Mouse (Mus musculus): ENCODE results near the gene Ppp1r21. TPM values are rescaled to one million over a fixed set of nuclear protein-coding genes. Genes with fewer than 3 reads are reported as not detected.

Gene Ppp1r21
- polyA plus RNA-seq, 1 experiment: 47.7 TPM

- no peak overlapping the region for H3K4me3 ChIP-seq (ENCODE audit: insufficient read depth, low read depth, low read length)
- TF ChIP-seq POLR2A (IDR thresholded peaks at IDR 0.05; ENCODE audit: low read depth, low read length) (no peak), CTCF (conservative IDR thresholded peaks at IDR 0.05; ENCODE audit: insufficient read depth, insufficient read length, low read depth, low read length) (no peak)
- H3K36me3 ChIP-seq (ENCODE audit: control insufficient read depth, insufficient read depth, low read length): no peaks in the 10 kb centered on the region
- peak overlapping the region; percentile 45; the same call in 1 of the 2 replicates for H3K27ac ChIP-seq (ENCODE audit: insufficient read depth, low read depth, low read length)
- 39% methylated on average over 8 of the region's 8 CpGs for WGBS
- DNase-seq: no peak
- peaks cover 33% of the 10 kb centered on the region for H3K4me1 ChIP-seq (ENCODE audit: control insufficient read depth, insufficient read depth, low read length)
- H3K27me3 ChIP-seq (replicated peaks; ENCODE audit: control insufficient read depth, insufficient read depth, low read length): no peaks in the 10 kb centered on the region
Observed at GRCm38 (mm10) chr17:88553001-88553449, 23.1 kb downstream of the Ppp1r21 start.

- TF ChIP-seq POLR2A (IDR thresholded peaks at IDR 0.05; ENCODE audit: low read depth, low read length): no peak
- TF ChIP-seq CTCF (conservative IDR thresholded peaks at IDR 0.05; ENCODE audit: insufficient read depth, insufficient read length, low read depth, low read length): no peak
- WGBS: 66% methylated on average over 11 of the region's 11 CpGs
- Histone ChIP-seq H3K27me3 (replicated peaks; ENCODE audit: control insufficient read depth, insufficient read depth, low read length) (no peaks in the 10 kb centered on the region), H3K27ac (ENCODE audit: insufficient read depth, low read depth, low read length) (peak overlapping the region; percentile 67), H3K4me3 (ENCODE audit: insufficient read depth, low read depth, low read length) (no peak overlapping the region), H3K36me3 (ENCODE audit: control insufficient read depth, insufficient read depth, low read length) (no peaks in the 10 kb centered on the region), H3K4me1 (ENCODE audit: control insufficient read depth, insufficient read depth, low read length) (peaks cover 33% of the 10 kb centered on the region)
- DNase-seq: peak; percentile 65
Observed at GRCm38 (mm10) chr17:88553473-88554087, 23.7 kb downstream of the Ppp1r21 start.

- TF ChIP-seq POLR2A (IDR thresholded peaks at IDR 0.05; ENCODE audit: low read depth, low read length) (no peak), CTCF (conservative IDR thresholded peaks at IDR 0.05; ENCODE audit: insufficient read depth, insufficient read length, low read depth, low read length) (no peak)
- no peaks in the 10 kb centered on the region for H3K36me3 ChIP-seq (ENCODE audit: control insufficient read depth, insufficient read depth, low read length)
- peak overlapping the region; percentile 61 for H3K27ac ChIP-seq (ENCODE audit: insufficient read depth, low read depth, low read length)
- H3K4me3 ChIP-seq (ENCODE audit: insufficient read depth, low read depth, low read length): no peak overlapping the region
- WGBS: 55% methylated on average over 13 of the region's 13 CpGs
- H3K27me3 ChIP-seq (replicated peaks; ENCODE audit: control insufficient read depth, insufficient read depth, low read length): no peaks in the 10 kb centered on the region
- H3K4me1 ChIP-seq (ENCODE audit: control insufficient read depth, insufficient read depth, low read length): peaks cover 36% of the 10 kb centered on the region
- DNase-seq: no peak
Observed at GRCm38 (mm10) chr17:88556176-88556575, 26.3 kb downstream of the Ppp1r21 start.

- no peak for TF ChIP-seq CTCF (conservative IDR thresholded peaks at IDR 0.05; ENCODE audit: insufficient read depth, insufficient read length, low read depth, low read length)
- Histone ChIP-seq H3K4me3 (ENCODE audit: insufficient read depth, low read depth, low read length) (no peak overlapping the region), H3K36me3 (ENCODE audit: control insufficient read depth, insufficient read depth, low read length) (no peaks in the 10 kb centered on the region), H3K27me3 (replicated peaks; ENCODE audit: control insufficient read depth, insufficient read depth, low read length) (no peaks in the 10 kb centered on the region), H3K27ac (ENCODE audit: insufficient read depth, low read depth, low read length) (no peak overlapping the region), H3K4me1 (ENCODE audit: control insufficient read depth, insufficient read depth, low read length) (peaks cover 36% of the 10 kb centered on the region)
- 85% methylated on average over 4 of the region's 4 CpGs for WGBS
- no peak for DNase-seq
Observed at GRCm38 (mm10) chr17:88556688-88557087, 26.8 kb downstream of the Ppp1r21 start.

GRCm38 (mm10) chr17:88558168-88558842, 28.4 kb downstream of the Ppp1r21 start:
- DNase-seq: peak; percentile 91
- H3K36me3 ChIP-seq (ENCODE audit: control insufficient read depth, insufficient read depth, low read length): no peaks in the 10 kb centered on the region; the same call in 1 of the 2 replicates
- WGBS: 30% methylated on average over 13 of the region's 13 CpGs
- peaks cover 24% of the 10 kb centered on the region for H3K4me1 ChIP-seq (ENCODE audit: control insufficient read depth, insufficient read depth, low read length)
- no peaks in the 10 kb centered on the region for H3K27me3 ChIP-seq (replicated peaks; ENCODE audit: control insufficient read depth, insufficient read depth, low read length)
- no peak overlapping the region for H3K27ac ChIP-seq (ENCODE audit: insufficient read depth, low read depth, low read length)
- TF ChIP-seq CTCF (conservative IDR thresholded peaks at IDR 0.05; ENCODE audit: insufficient read depth, insufficient read length, low read depth, low read length) (peak; percentile 43; the same call in 1 of the 2 replicates), POLR2A (IDR thresholded peaks at IDR 0.05; ENCODE audit: low read depth, low read length) (no peak)
- H3K4me3 ChIP-seq (ENCODE audit: insufficient read depth, low read depth, low read length): no peak overlapping the region

- WGBS: 40% methylated on average over 3 of the region's 3 CpGs
- Histone ChIP-seq H3K27ac (ENCODE audit: insufficient read depth, low read depth, low read length) (peak overlapping the region; percentile 69; the same call in 1 of the 2 replicates), H3K4me1 (ENCODE audit: control insufficient read depth, insufficient read depth, low read length) (peaks cover 9% of the 10 kb centered on the region), H3K36me3 (ENCODE audit: control insufficient read depth, insufficient read depth, low read length) (peaks cover 3% of the 10 kb centered on the region), H3K4me3 (ENCODE audit: insufficient read depth, low read depth, low read length) (no peak overlapping the region), H3K27me3 (replicated peaks; ENCODE audit: control insufficient read depth, insufficient read depth, low read length) (no peaks in the 10 kb centered on the region)
- peak; percentile 88 for DNase-seq
- TF ChIP-seq CTCF (conservative IDR thresholded peaks at IDR 0.05; ENCODE audit: insufficient read depth, insufficient read length, low read depth, low read length) (no peak), POLR2A (IDR thresholded peaks at IDR 0.05; ENCODE audit: low read depth, low read length) (no peak)
Observed at GRCm38 (mm10) chr17:88563611-88564010, 33.7 kb downstream of the Ppp1r21 start.

- Histone ChIP-seq H3K27me3 (replicated peaks; ENCODE audit: control insufficient read depth, insufficient read depth, low read length) (no peaks in the 10 kb centered on the region), H3K27ac (ENCODE audit: insufficient read depth, low read depth, low read length) (no peak overlapping the region), H3K36me3 (ENCODE audit: control insufficient read depth, insufficient read depth, low read length) (peaks cover 7% of the 10 kb centered on the region), H3K4me1 (ENCODE audit: control insufficient read depth, insufficient read depth, low read length) (no peaks in the 10 kb centered on the region; the same call in 1 of the 2 replicates), H3K4me3 (ENCODE audit: insufficient read depth, low read depth, low read length) (no peak overlapping the region)
- 85% methylated on average over 10 of the region's 10 CpGs for WGBS
- TF ChIP-seq POLR2A (IDR thresholded peaks at IDR 0.05; ENCODE audit: low read depth, low read length): no peak
- TF ChIP-seq CTCF (conservative IDR thresholded peaks at IDR 0.05; ENCODE audit: insufficient read depth, insufficient read length, low read depth, low read length): no peak
- no peak for DNase-seq
Observed at GRCm38 (mm10) chr17:88569807-88570540, 40.1 kb downstream of the Ppp1r21 start.
